Mouse (Mus musculus) midbrain, embryonic 10.5 days (tissue): ENCODE measurements around the gene Ganc. TPM values are rescaled to one million over a fixed set of nuclear protein-coding genes. Genes with fewer than 3 reads are reported as not detected.

ENCODE experiments used
- polyA plus RNA-seq: library from polyadenylated mRNA; unstranded; fragments of >200 nt; fragmentation: Nextera tagmentation; extraction: Ambion mirVana; gene quantifications from 2 replicates; pipeline ENCODE4 v1.2.1, GENCODE M21; 2016

The Ganc gene
- polyA plus RNA-seq, 1 experiment from 2014 or later = 7.1 TPM

Other genes starting within 250 kb of the Ganc start
- 26.6 and 35.9 TPM in 2 replicates for gene Ehd4, start 249.3 kb upstream of the Ganc start, polyA plus RNA-seq
- gene Pla2g4e, start 158.6 kb upstream of the Ganc start, polyA plus RNA-seq = 0.07 TPM in 1 of 2 replicates, not detected in the other
- gene Pla2g4d, start 114.7 kb upstream of the Ganc start, polyA plus RNA-seq = 0.02 TPM in 1 of 2 replicates, not detected in the other
- gene Pla2g4f, start 89.7 kb upstream of the Ganc start, polyA plus RNA-seq = not detected in 2 replicates
- gene Vps39, start 50.8 kb upstream of the Ganc start, polyA plus RNA-seq = 24.9 and 33.1 TPM in 2 replicates
- gene Tmem87a, start 217 bp downstream of the Ganc start, polyA plus RNA-seq = 5.6 and 6.1 TPM in 2 replicates
- gene Capn3, start 52.1 kb downstream of the Ganc start, polyA plus RNA-seq = 5.5 and 7.8 TPM in 2 replicates
- gene Zfp106, start 159.9 kb downstream of the Ganc start, polyA plus RNA-seq = 69.7 and 76.2 TPM in 2 replicates
- gene Snap23, start 163.8 kb downstream of the Ganc start, polyA plus RNA-seq = 53.8 and 58.3 TPM in 2 replicates
- gene Haus2, start 205.5 kb downstream of the Ganc start, polyA plus RNA-seq = 41.0 and 41.6 TPM in 2 replicates
- gene Lrrc57, start 205.6 kb downstream of the Ganc start, polyA plus RNA-seq = 31.1 and 33.7 TPM in 2 replicates
- gene Stard9, start 225.2 kb downstream of the Ganc start, polyA plus RNA-seq = 2.1 and 2.2 TPM in 2 replicates